Mouse (Mus musculus): ENCODE measurements at regions not wholly inside any gene's neighbourhood (a gene's known extent, or its start where the extent isn't known, plus 50 kb on each side); places are given as distances from the start of the nearest gene placed in this dataset.

DNA sequence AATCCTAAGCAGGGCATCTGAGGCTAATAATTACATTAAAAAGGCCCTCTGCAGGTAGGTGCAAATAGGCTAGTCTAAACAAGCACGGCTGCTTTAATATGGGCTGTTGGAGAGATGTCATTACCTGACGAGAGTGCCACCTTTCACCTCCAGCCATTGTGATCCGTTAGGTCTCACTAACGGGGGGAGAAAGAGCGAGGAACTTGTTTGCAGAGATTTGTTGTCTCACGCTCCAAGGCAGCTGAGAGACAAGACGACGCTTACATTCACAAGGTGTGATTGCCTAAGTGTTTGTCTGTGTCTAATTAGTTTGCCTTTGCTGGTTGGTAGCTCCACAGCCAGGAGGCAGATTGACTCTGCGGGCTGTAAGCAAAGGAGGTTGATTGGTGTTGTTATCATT lies 180.3 kb downstream of the Zfp326 start:
- TF ChIP-seq CTCF (IDR thresholded peaks at IDR 0.05; ENCODE audit: low read depth) (no peak), EP300 (optimal IDR thresholded peaks at IDR 0.05) (no peak)
